Mouse (Mus musculus) MEL (cell line): ENCODE results near the gene Iba57. TPM values are rescaled to one million over a fixed set of nuclear protein-coding genes. Genes with fewer than 3 reads are reported as not detected.

Source experiments
- DNase-seq: peaks from one replicate; pipeline ENCODE4 v3.0.0; 2011; ENCODE audit warnings: low read depth, low spot score
- H3K27ac ChIP-seq: 2 replicates; pipeline ENCODE4 v1.5.1; 2012; ENCODE audit warnings: low read depth, mild to moderate bottlenecking, control low read depth, low read length, moderate library complexity; ENCODE audit not compliant: control insufficient read depth
- H3K27me3 ChIP-seq, 2 experiments: fragments of 150-350 bp in 1 of 2; sonication (generic) in 1 of 2; 2 replicates each; pipeline ENCODE4 v1.6.1; 2012; ENCODE audit warnings: low read length in 2 of 2, mild to moderate bottlenecking in 2 of 2, improper control_type of control experiment in 1 of 2, moderate library complexity in 1 of 2; ENCODE audit not compliant: insufficient read depth in 2 of 2, control insufficient read depth in 1 of 2
- H3K36me3 ChIP-seq, 2 experiments: 2 replicates each; pipeline ENCODE4 v1.6.1; 2012 to 2014; ENCODE audit warnings: low read length in 2 of 2, improper control_type of control experiment in 1 of 2, inconsistent platforms in 1 of 2, mild to moderate bottlenecking in 1 of 2; ENCODE audit not compliant: insufficient read depth in 2 of 2, control insufficient read depth in 1 of 2
- H3K4me1 ChIP-seq, 2 experiments: fragments of 150-350 bp in 1 of 2; sonication (generic) in 1 of 2; 2 replicates each; pipeline ENCODE4 v1.6.1; 2012; ENCODE audit warnings: low read length in 2 of 2, improper control_type of control experiment in 1 of 2, mild to moderate bottlenecking in 1 of 2; ENCODE audit not compliant: insufficient read depth in 2 of 2, control insufficient read depth in 1 of 2
- H3K4me3 ChIP-seq, 2 experiments: fragments of 150-350 bp in 1 of 2; sonication (generic) in 1 of 2; 2 replicates each; pipeline ENCODE4 v1.5.1; 2012; ENCODE audit warnings: low read depth in 2 of 2, low read length in 2 of 2, mild to moderate bottlenecking in 2 of 2, moderate library complexity in 2 of 2, control low read depth in 1 of 2, improper control_type of control experiment in 1 of 2; ENCODE audit not compliant: control insufficient read depth in 1 of 2, insufficient read depth in 1 of 2
- H3K79me2 ChIP-seq: 2 replicates; pipeline ENCODE4 v1.6.1; 2012; ENCODE audit warnings: mild to moderate bottlenecking, low read length, moderate library complexity; ENCODE audit not compliant: control insufficient read depth, poor library complexity, insufficient read depth
- H3K9ac ChIP-seq: 2 replicates; pipeline ENCODE4 v1.6.1; 2012; ENCODE audit warnings: low read depth, mild to moderate bottlenecking, control low read depth, low read length, moderate library complexity; ENCODE audit not compliant: control insufficient read depth, poor library complexity, severe bottlenecking
- H3K9me3 ChIP-seq: fragments of 150-350 bp; sonication (generic); replicated peaks from 2 replicates; pipeline ENCODE4 v1.6.1; 2012; ENCODE audit warnings: mild to moderate bottlenecking, low read length, improper control_type of control experiment, moderate library complexity; ENCODE audit not compliant: insufficient read depth
- BHLHE40 ChIP-seq: IDR thresholded peaks from 2 replicates; pipeline ENCODE4 v1.6.1; 2012; ENCODE audit warnings: low read depth, mild to moderate bottlenecking, inconsistent platforms, low read length, improper control_type of control experiment, borderline replicate concordance
- CHD1 ChIP-seq: IDR thresholded peaks from 2 replicates; pipeline ENCODE4 v1.6.1; 2012; ENCODE audit warnings: low read depth, mild to moderate bottlenecking, inconsistent platforms, low read length, improper control_type of control experiment
- CHD2 ChIP-seq: IDR thresholded peaks from 2 replicates; pipeline ENCODE4 v1.6.1; 2011; ENCODE audit warnings: low read length, improper control_type of control experiment
- CTCF ChIP-seq, 3 experiments: IDR thresholded peaks in 2 of 3; conservative IDR thresholded peaks in 1 of 3; 2 replicates each; pipeline ENCODE4 v1.5.1; 2011 to 2012; ENCODE audit warnings: low read length in 3 of 3, low read depth in 2 of 3, mild to moderate bottlenecking in 2 of 3, improper control_type of control experiment in 1 of 3, inconsistent platforms in 1 of 3, mixed read lengths in 1 of 3, moderate library complexity in 1 of 3; ENCODE audit not compliant: control insufficient read depth in 1 of 3, insufficient read depth in 1 of 3, poor library complexity in 1 of 3, severe bottlenecking in 1 of 3
- E2F4 ChIP-seq: IDR thresholded peaks from 2 replicates; pipeline ENCODE4 v1.6.1; 2011; ENCODE audit warnings: low read depth, low read length, improper control_type of control experiment, borderline replicate concordance
- ELF1 ChIP-seq: IDR thresholded peaks from 2 replicates; pipeline ENCODE4 v1.6.1; 2014; ENCODE audit warnings: low read depth, mild to moderate bottlenecking, inconsistent platforms, low read length, improper control_type of control experiment, moderate library complexity
- EP300 ChIP-seq, 2 experiments: IDR thresholded peaks; 2 replicates each; pipeline ENCODE4 v1.6.1; 2011; ENCODE audit warnings: improper control_type of control experiment in 2 of 2, low read length in 2 of 2, low read depth in 1 of 2, mild to moderate bottlenecking in 1 of 2
- ETS1 ChIP-seq: IDR thresholded peaks from 2 replicates; pipeline ENCODE4 v1.6.1; 2012; ENCODE audit warnings: low read depth, mild to moderate bottlenecking, inconsistent platforms, low read length, improper control_type of control experiment, moderate library complexity
- GABPA ChIP-seq: IDR thresholded peaks from 2 replicates; pipeline ENCODE4 v1.6.1; 2012; ENCODE audit warnings: low read depth, mild to moderate bottlenecking, inconsistent platforms, low read length, improper control_type of control experiment, moderate library complexity
- GATA1 ChIP-seq: IDR thresholded peaks from 2 replicates; pipeline ENCODE4 v1.6.1; 2011; ENCODE audit warnings: low read depth, low read length, improper control_type of control experiment
- HCFC1 ChIP-seq: IDR thresholded peaks from 2 replicates; pipeline ENCODE4 v1.6.1; 2012; ENCODE audit warnings: low read depth, mild to moderate bottlenecking, inconsistent platforms, low read length, improper control_type of control experiment, moderate library complexity
- JUND ChIP-seq: IDR thresholded peaks from 2 replicates; pipeline ENCODE4 v1.6.1; 2011; ENCODE audit warnings: low read depth, mild to moderate bottlenecking, improper control_type of control experiment, low read length
- KAT2A ChIP-seq: conservative IDR thresholded peaks from 2 replicates; pipeline ENCODE4 v1.6.1; 2012; ENCODE audit warnings: low read depth, low read length, improper control_type of control experiment, inconsistent platforms
- MAX ChIP-seq: IDR thresholded peaks from 2 replicates; pipeline ENCODE4 v1.6.1; 2011; ENCODE audit warnings: low read length, improper control_type of control experiment
- MAZ ChIP-seq: IDR thresholded peaks from 2 replicates; pipeline ENCODE4 v1.6.1; 2012; ENCODE audit warnings: low read depth, mild to moderate bottlenecking, inconsistent platforms, low read length, improper control_type of control experiment
- MEF2A ChIP-seq: IDR thresholded peaks from 2 replicates; pipeline ENCODE4 v1.6.1; 2014; ENCODE audit warnings: low read depth, mild to moderate bottlenecking, inconsistent platforms, low read length, improper control_type of control experiment; ENCODE audit not compliant: poor library complexity, insufficient replicate concordance, severe bottlenecking; ENCODE audit errors: extremely low read depth
- MXI1 ChIP-seq: IDR thresholded peaks from 2 replicates; pipeline ENCODE4 v1.6.1; 2011; ENCODE audit warnings: mild to moderate bottlenecking, low read depth, low read length, improper control_type of control experiment
- MYB ChIP-seq: IDR thresholded peaks from 2 replicates; pipeline ENCODE4 v1.6.1; 2011; ENCODE audit warnings: mild to moderate bottlenecking, low read depth, low read length, improper control_type of control experiment
- MYC ChIP-seq: IDR thresholded peaks from 2 replicates; pipeline ENCODE4 v1.6.1; 2011; ENCODE audit warnings: low read depth, mild to moderate bottlenecking, low read length, improper control_type of control experiment, moderate library complexity
- NELFE ChIP-seq: IDR thresholded peaks from 2 replicates; pipeline ENCODE4 v1.6.1; 2011; ENCODE audit warnings: low read depth, low read length, improper control_type of control experiment
- NRF1 ChIP-seq: IDR thresholded peaks from 2 replicates; pipeline ENCODE4 v1.6.1; 2014; ENCODE audit warnings: low read depth, mild to moderate bottlenecking, inconsistent platforms, low read length, improper control_type of control experiment, moderate library complexity; ENCODE audit not compliant: poor library complexity, insufficient read depth, severe bottlenecking
- POLR2A ChIP-seq, 2 experiments: IDR thresholded peaks; 2 replicates each; pipeline ENCODE4 v1.6.1; 2011 to 2012; ENCODE audit warnings: low read length in 2 of 2, mild to moderate bottlenecking in 2 of 2, control low read depth in 1 of 2, improper control_type of control experiment in 1 of 2, low read depth in 1 of 2, moderate library complexity in 1 of 2; ENCODE audit not compliant: control insufficient read depth in 1 of 2, insufficient read depth in 1 of 2, poor library complexity in 1 of 2
- POLR2AphosphoS2 ChIP-seq: IDR thresholded peaks from 2 replicates; pipeline ENCODE4 v1.6.1; 2011; ENCODE audit warnings: low read length, improper control_type of control experiment
- POLR2AphosphoS5 ChIP-seq: IDR thresholded peaks from 2 replicates; pipeline ENCODE4 v1.6.1; 2012; ENCODE audit warnings: low read depth, borderline replicate concordance, mild to moderate bottlenecking, inconsistent platforms, low read length, moderate library complexity, mixed read lengths
- RAD21 ChIP-seq: IDR thresholded peaks from 2 replicates; pipeline ENCODE4 v1.6.1; 2011; ENCODE audit warnings: mild to moderate bottlenecking, low read depth, low read length, improper control_type of control experiment
- RCOR1 ChIP-seq: IDR thresholded peaks from 2 replicates; pipeline ENCODE4 v1.6.1; 2012; ENCODE audit warnings: low read depth, mild to moderate bottlenecking, inconsistent platforms, low read length, improper control_type of control experiment
- SIN3A ChIP-seq: IDR thresholded peaks from 2 replicates; pipeline ENCODE4 v1.6.1; 2012; ENCODE audit warnings: low read length, improper control_type of control experiment, inconsistent platforms
- SMC3 ChIP-seq: IDR thresholded peaks from 2 replicates; pipeline ENCODE4 v1.6.1; 2011; ENCODE audit warnings: low read depth, low read length, improper control_type of control experiment
- TAL1 ChIP-seq: IDR thresholded peaks from 2 replicates; pipeline ENCODE4 v1.6.1; 2012; ENCODE audit warnings: mild to moderate bottlenecking, inconsistent platforms, low read length, moderate library complexity, mixed read lengths
- TBP ChIP-seq: IDR thresholded peaks from 2 replicates; pipeline ENCODE4 v1.8.0; 2011; ENCODE audit warnings: low read depth, low read length, improper control_type of control experiment
- TCF12 ChIP-seq: IDR thresholded peaks from 2 replicates; pipeline ENCODE4 v1.6.1; 2014; ENCODE audit warnings: low read depth, mild to moderate bottlenecking, inconsistent platforms, low read length, improper control_type of control experiment, moderate library complexity
- UBTF ChIP-seq: IDR thresholded peaks from 2 replicates; pipeline ENCODE4 v1.6.1; 2012; ENCODE audit warnings: low read depth, mild to moderate bottlenecking, inconsistent platforms, low read length, improper control_type of control experiment, moderate library complexity, borderline replicate concordance; ENCODE audit not compliant: insufficient read depth
- USF1 ChIP-seq: IDR thresholded peaks from 2 replicates; pipeline ENCODE4 v1.6.1; 2014; ENCODE audit warnings: low read depth, mild to moderate bottlenecking, inconsistent platforms, low read length, improper control_type of control experiment, moderate library complexity
- USF2 ChIP-seq, 2 experiments: IDR thresholded peaks; 2 replicates each; pipeline ENCODE4 v1.6.1; 2011 to 2012; ENCODE audit warnings: improper control_type of control experiment in 2 of 2, low read length in 2 of 2, borderline replicate concordance in 1 of 2, inconsistent platforms in 1 of 2, low read depth in 1 of 2, mild to moderate bottlenecking in 1 of 2; ENCODE audit not compliant: insufficient read depth in 1 of 2
- ZC3H11A ChIP-seq: IDR thresholded peaks from 2 replicates; pipeline ENCODE4 v1.6.1; 2012; ENCODE audit warnings: low read depth, mild to moderate bottlenecking, inconsistent platforms, low read length, improper control_type of control experiment
- ZKSCAN1 ChIP-seq: IDR thresholded peaks from 2 replicates; pipeline ENCODE4 v1.6.1; 2012; ENCODE audit warnings: low read depth, mild to moderate bottlenecking, inconsistent platforms, low read length, improper control_type of control experiment, moderate library complexity
- ZMIZ1 ChIP-seq: IDR thresholded peaks from 2 replicates; pipeline ENCODE4 v1.6.1; 2012; ENCODE audit warnings: low read depth, mild to moderate bottlenecking, inconsistent platforms, low read length, improper control_type of control experiment, moderate library complexity
- ZNF384 ChIP-seq: IDR thresholded peaks from 2 replicates; pipeline ENCODE4 v1.6.1; 2012; ENCODE audit warnings: low read depth, mild to moderate bottlenecking, inconsistent platforms, low read length, improper control_type of control experiment
- polyA plus RNA-seq, 2 experiments: library from polyadenylated mRNA; stranded (reverse) in 1 of 2; unstranded in 1 of 2; fragments of >175 nt in 1 of 2; fragments of >200 nt in 1 of 2; gene quantifications; 2 replicates each; pipeline versions ENCODE4 v1.2.1 to v1.2.4; 2012; ENCODE audit warnings: low replicate concordance in 2 of 2, low read depth in 1 of 2; ENCODE audit not compliant: insufficient read length in 2 of 2, insufficient read depth in 1 of 2, missing spikeins in 1 of 2
- total RNA-seq: library from RNA; depleted of rRNA; stranded (reverse); fragments of 300-350 nt; gene quantifications from 2 replicates; pipeline ENCODE4 v1.2.3, GENCODE M21; 2012

Iba57 gene
- total and polyA plus RNA-seq, 3 experiments, result 14.7 to 18.8 TPM; not detected in 1

DNA sequence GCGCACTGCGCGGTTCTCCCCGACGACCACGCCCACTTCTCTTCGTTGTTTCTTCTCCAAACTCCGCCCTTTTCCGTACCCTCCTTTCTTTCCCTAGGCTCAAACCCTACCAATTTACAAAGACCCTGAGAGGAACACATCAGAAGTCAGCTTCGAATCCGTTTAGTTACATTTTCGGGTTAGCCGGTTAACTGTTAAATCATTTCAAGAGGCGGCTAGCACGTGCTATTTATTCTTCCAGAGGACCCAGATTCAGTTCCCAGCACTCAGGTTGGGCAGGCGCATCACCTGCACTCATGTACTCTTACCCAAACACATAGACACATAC is 28.5 kb upstream of the Iba57 start, which contains the start of gene Guk1:
Guk1 (minus strand) TSS at position 154 of the 328 bp plus-strand sequence.
- H3K9me3 ChIP-seq, result no peaks in the 10 kb centered on the region
- H3K4me1 ChIP-seq, result peaks cover 3 to 16% of the 10 kb centered on the region in 2 experiments; a peak in 3 of 4 replicates
- peak within 1 kb of the TSS; percentile 93 for H3K9ac ChIP-seq
- peak within 1 kb of the TSS; percentile 95 to 98 for H3K4me3 ChIP-seq
- H3K27ac ChIP-seq, result peak within 1 kb of the TSS; percentile 82
- peaks cover 0 to 8% of the 10 kb centered on the region in 2 experiments; a peak in 2 of 4 replicates for H3K36me3 ChIP-seq
- DNase-seq, result no peak
- no peaks in the 10 kb centered on the region for H3K27me3 ChIP-seq
- peaks cover 23% of the 10 kb centered on the region for H3K79me2 ChIP-seq
- TF ChIP-seq ELF1 (no peak), MEF2A (no peak), ZKSCAN1 (no peak), SIN3A (no peak; the same call in 1 of the 2 replicates), CTCF (IDR thresholded peaks at IDR 0.05 in 2 of 3, conservative IDR thresholded peaks at IDR 0.05 in 1 of 3; ENCODE audit: control insufficient read depth in 1 of 3, insufficient read depth in 1 of 3, low read depth in 2 of 3, low read length in 3 of 3, poor library complexity in 1 of 3, severe bottlenecking in 1 of 3) (no peak), CHD1 (no peak), UBTF (no peak), NRF1 (no peak), POLR2AphosphoS2 (peak; percentile 41), ZNF384 (no peak), USF1 (no peak), RAD21 (no peak), SMC3 (no peak), EP300 (IDR thresholded peaks at IDR 0.05; ENCODE audit: low read depth in 1 of 2, low read length in 2 of 2) (no peak), ZC3H11A (no peak), TAL1 (no peak), MAX (peak; percentile 39; the same call in 1 of the 2 replicates), E2F4 (no peak), MYB (no peak), HCFC1 (no peak), CHD2 (no peak), ZMIZ1 (no peak; the same call in 1 of the 2 replicates), MXI1 (no peak; the same call in 1 of the 2 replicates), GABPA (no peak), BHLHE40 (peak; percentile 66; the same call in 1 of the 2 replicates), ETS1 (no peak), POLR2AphosphoS5 (no peak), NELFE (peak; percentile 3; the same call in 1 of the 2 replicates), TCF12 (no peak; the same call in 1 of the 2 replicates), GATA1 (no peak), POLR2A (IDR thresholded peaks at IDR 0.05; ENCODE audit: control insufficient read depth in 1 of 2, insufficient read depth in 1 of 2, low read depth in 1 of 2, low read length in 2 of 2, poor library complexity in 1 of 2) (0 out of 4 replicates have a peak, but pooled peaks of 1 of the 2 experiments have one; percentile 54), KAT2A (no peak), RCOR1 (no peak), JUND (no peak), MYC (peak; percentile 15; the same call in 1 of the 2 replicates), USF2 (IDR thresholded peaks at IDR 0.05; ENCODE audit: borderline replicate concordance in 1 of 2, insufficient read depth in 1 of 2, low read depth in 1 of 2, low read length in 2 of 2) (no peak), MAZ (no peak), TBP (no peak)
